Mouse (Mus musculus): ENCODE measurements around the gene Ctso. TPM values are rescaled to one million over a fixed set of nuclear protein-coding genes. Genes with fewer than 3 reads are reported as not detected.

Ctso gene
- 13.8 and 14.2 TPM in 2 replicates for polyA plus RNA-seq (2015; fragmentation: Nextera tagmentation; extraction: Ambion mirVana)

- H3K27ac ChIP-seq: peak within 1 kb of the TSS; percentile 92
- H3K4me2 ChIP-seq: peak within 1 kb of the TSS; percentile 59
- ATAC-seq (replicated peaks; ENCODE audit: low FRiP score): peak; percentile 96
- no peaks in the 10 kb centered on the region for H3K36me3 ChIP-seq
- peak within 1 kb of the TSS; percentile 82 for H3K9ac ChIP-seq
- no peaks in the 10 kb centered on the region for H3K9me3 ChIP-seq (replicated peaks)
- H3K27me3 ChIP-seq: no peaks in the 10 kb centered on the region
- H3K4me1 ChIP-seq: 0 out of 2 replicates have a peak, but pooled peaks cover 3% of the 10 kb centered on the region
- WGBS: 13% methylated on average over 27 of the region's 27 CpGs
- H3K4me3 ChIP-seq (replicated peaks): peak within 1 kb of the TSS; percentile 83
These were observed at the start of gene Ctso for GRCm38 (mm10) chr3:81932141-81933101. TSS of gene Ctso (plus strand) at chr3:81932601.

GRCm38 (mm10) chr3:81883916-81884315 is 48.5 kb upstream of the Ctso start:
- Histone ChIP-seq H3K4me3 (replicated peaks) (no peak overlapping the region), H3K9me3 (replicated peaks) (no peaks in the 10 kb centered on the region), H3K27me3 (no peaks in the 10 kb centered on the region), H3K4me1 (no peaks in the 10 kb centered on the region), H3K36me3 (no peaks in the 10 kb centered on the region), H3K4me2 (no peak overlapping the region), H3K9ac (no peak overlapping the region), H3K27ac (no peak overlapping the region)
- no peak for ATAC-seq (replicated peaks; ENCODE audit: low FRiP score)

GRCm38 (mm10) chr3:81885566-81885965 is 46.8 kb upstream of the Ctso start:
- Histone ChIP-seq H3K36me3 (no peaks in the 10 kb centered on the region), H3K4me1 (no peaks in the 10 kb centered on the region), H3K9me3 (replicated peaks) (no peaks in the 10 kb centered on the region), H3K4me3 (replicated peaks) (no peak overlapping the region), H3K27ac (no peak overlapping the region), H3K27me3 (no peaks in the 10 kb centered on the region), H3K9ac (no peak overlapping the region), H3K4me2 (no peak overlapping the region)
- ATAC-seq (replicated peaks; ENCODE audit: low FRiP score): no peak
- 96% methylated on average over 2 of the region's 2 CpGs for WGBS

- Histone ChIP-seq H3K9ac (no peak overlapping the region), H3K4me1 (no peaks in the 10 kb centered on the region), H3K4me3 (replicated peaks) (no peak overlapping the region), H3K4me2 (no peak overlapping the region), H3K27me3 (no peaks in the 10 kb centered on the region), H3K9me3 (replicated peaks) (no peaks in the 10 kb centered on the region), H3K36me3 (no peaks in the 10 kb centered on the region), H3K27ac (no peak overlapping the region)
- no peak for ATAC-seq (replicated peaks; ENCODE audit: low FRiP score)
- 71% methylated on average over 6 of the region's 6 CpGs for WGBS
These were observed 43.3 kb upstream of the Ctso start for GRCm38 (mm10) chr3:81889137-81889536.

- no peak for ATAC-seq (replicated peaks; ENCODE audit: low FRiP score)
- H3K4me2 ChIP-seq: no peak overlapping the region
- H3K36me3 ChIP-seq: no peaks in the 10 kb centered on the region
- no peak overlapping the region for H3K4me3 ChIP-seq (replicated peaks)
- no peak overlapping the region for H3K9ac ChIP-seq
- H3K27me3 ChIP-seq: no peaks in the 10 kb centered on the region
- 0 out of 2 replicates have a peak, but pooled peaks cover 2% of the 10 kb centered on the region for H3K4me1 ChIP-seq
- WGBS: 55% methylated on average over 6 of the region's 6 CpGs
- H3K9me3 ChIP-seq (replicated peaks): no peaks in the 10 kb centered on the region
- H3K27ac ChIP-seq: no peak overlapping the region
These were observed 21.9 kb upstream of the Ctso start for GRCm38 (mm10) chr3:81910286-81911036.

- ATAC-seq (replicated peaks; ENCODE audit: low FRiP score): no peak
- H3K27me3 ChIP-seq: no peaks in the 10 kb centered on the region
- H3K27ac ChIP-seq: no peak overlapping the region
- no peaks in the 10 kb centered on the region for H3K4me1 ChIP-seq
- H3K36me3 ChIP-seq: no peaks in the 10 kb centered on the region
- H3K9me3 ChIP-seq (replicated peaks): no peaks in the 10 kb centered on the region
- WGBS: 88% methylated on average over 5 of the region's 5 CpGs
- H3K4me3 ChIP-seq (replicated peaks): no peak overlapping the region
- no peak overlapping the region for H3K9ac ChIP-seq
- H3K4me2 ChIP-seq: no peak overlapping the region
These were observed 16.2 kb upstream of the Ctso start for GRCm38 (mm10) chr3:81916030-81916686.

GRCm38 (mm10) chr3:81917354-81917935 is 15.0 kb upstream of the Ctso start:
- H3K9ac ChIP-seq: no peak overlapping the region
- no peak overlapping the region for H3K4me2 ChIP-seq
- WGBS: 90% methylated on average over 3 of the region's 3 CpGs
- H3K9me3 ChIP-seq (replicated peaks): no peaks in the 10 kb centered on the region
- no peak for ATAC-seq (replicated peaks; ENCODE audit: low FRiP score)
- H3K27me3 ChIP-seq: no peaks in the 10 kb centered on the region
- H3K36me3 ChIP-seq: no peaks in the 10 kb centered on the region
- no peak overlapping the region for H3K4me3 ChIP-seq (replicated peaks)
- no peaks in the 10 kb centered on the region for H3K4me1 ChIP-seq
- no peak overlapping the region for H3K27ac ChIP-seq

- WGBS: 87% methylated on average over 8 of the region's 8 CpGs
- no peak overlapping the region for H3K4me2 ChIP-seq
These were observed 14.2 kb upstream of the Ctso start for GRCm38 (mm10) chr3:81918215-81918614.

GRCm38 (mm10) chr3:81919681-81920080 is 12.7 kb upstream of the Ctso start:
- H3K9me3 ChIP-seq (replicated peaks): no peaks in the 10 kb centered on the region
- no peak for ATAC-seq (replicated peaks; ENCODE audit: low FRiP score)
- no peaks in the 10 kb centered on the region for H3K27me3 ChIP-seq
- H3K4me2 ChIP-seq: no peak overlapping the region
- no peaks in the 10 kb centered on the region for H3K4me1 ChIP-seq
- no peak overlapping the region for H3K4me3 ChIP-seq (replicated peaks)
- H3K27ac ChIP-seq: no peak overlapping the region
- H3K36me3 ChIP-seq: no peaks in the 10 kb centered on the region
- no peak overlapping the region for H3K9ac ChIP-seq
- WGBS: 64% methylated on average over 3 of the region's 3 CpGs

More at GRCm38 (mm10) chr3:81918215-81918614, 14.2 kb upstream of the Ctso start:
- H3K9me3 ChIP-seq (replicated peaks): no peaks in the 10 kb centered on the region
- H3K27me3 ChIP-seq: no peaks in the 10 kb centered on the region
- H3K36me3 ChIP-seq: no peaks in the 10 kb centered on the region
- no peak for ATAC-seq (replicated peaks; ENCODE audit: low FRiP score)
- H3K4me1 ChIP-seq: no peaks in the 10 kb centered on the region
- H3K27ac ChIP-seq: no peak overlapping the region
- no peak overlapping the region for H3K9ac ChIP-seq
- no peak overlapping the region for H3K4me3 ChIP-seq (replicated peaks)

- no peaks in the 10 kb centered on the region for H3K27me3 ChIP-seq
- no peak for ATAC-seq (replicated peaks; ENCODE audit: low FRiP score)
- no peak overlapping the region for H3K27ac ChIP-seq
- no peaks in the 10 kb centered on the region for H3K9me3 ChIP-seq (replicated peaks)
- no peaks in the 10 kb centered on the region for H3K36me3 ChIP-seq
- H3K4me2 ChIP-seq: no peak overlapping the region
- 65% methylated on average over 4 of the region's 4 CpGs for WGBS
- no peak overlapping the region for H3K9ac ChIP-seq
- no peak overlapping the region for H3K4me3 ChIP-seq (replicated peaks)
- H3K4me1 ChIP-seq: 0 out of 2 replicates have a peak, but pooled peaks cover 6% of the 10 kb centered on the region
These were observed 9.5 kb upstream of the Ctso start for GRCm38 (mm10) chr3:81922910-81923309.

GRCm38 (mm10) chr3:81924931-81925330 is 7.5 kb upstream of the Ctso start:
- no peaks in the 10 kb centered on the region for H3K36me3 ChIP-seq
- H3K9me3 ChIP-seq (replicated peaks): no peaks in the 10 kb centered on the region
- H3K4me3 ChIP-seq (replicated peaks): no peak overlapping the region
- no peak overlapping the region for H3K4me2 ChIP-seq
- H3K4me1 ChIP-seq: 0 out of 2 replicates have a peak, but pooled peaks cover 6% of the 10 kb centered on the region
- no peak overlapping the region for H3K27ac ChIP-seq
- WGBS: 0% methylated on average over 1 of the region's 1 CpGs
- no peaks in the 10 kb centered on the region for H3K27me3 ChIP-seq
- no peak overlapping the region for H3K9ac ChIP-seq
- no peak for ATAC-seq (replicated peaks; ENCODE audit: low FRiP score)
